Mouse (Mus musculus): Measurements from ENCODE around the gene Zfp664. TPM values are rescaled to one million over a fixed set of nuclear protein-coding genes. Genes with fewer than 3 reads are reported as not detected.

The Zfp664 gene
- polyA plus RNA-seq, 1 experiment, result 1.0 TPM

GRCm38 (mm10) chr5:124908860-124909259 is 46.4 kb downstream of the Zfp664 start:
- Histone ChIP-seq H3K36me3 (ENCODE audit: control insufficient read depth) (no peaks in the 10 kb centered on the region), H3K4me3 (replicated peaks) (no peak overlapping the region), H3K4me1 (ENCODE audit: control insufficient read depth) (no peaks in the 10 kb centered on the region), H3K27me3 (ENCODE audit: control insufficient read depth) (no peaks in the 10 kb centered on the region), H3K9me3 (ENCODE audit: control insufficient read depth, low read length) (no peaks in the 10 kb centered on the region)
- no peak for TF ChIP-seq TAL1 (IDR thresholded peaks at IDR 0.05; ENCODE audit: low read length)
- no peak for TF ChIP-seq GATA1 (IDR thresholded peaks at IDR 0.05; ENCODE audit: low read length)

GRCm38 (mm10) chr5:124912276-124912675 is 49.8 kb downstream of the Zfp664 start:
- no peaks in the 10 kb centered on the region for H3K9me3 ChIP-seq (ENCODE audit: control insufficient read depth, low read length)
- H3K27me3 ChIP-seq (ENCODE audit: control insufficient read depth), result no peaks in the 10 kb centered on the region
- H3K36me3 ChIP-seq (ENCODE audit: control insufficient read depth), result no peaks in the 10 kb centered on the region
- H3K4me3 ChIP-seq (replicated peaks), result no peak overlapping the region
- TF ChIP-seq GATA1 (IDR thresholded peaks at IDR 0.05; ENCODE audit: low read length) (no peak), TAL1 (IDR thresholded peaks at IDR 0.05; ENCODE audit: low read length) (no peak)
- H3K4me1 ChIP-seq (ENCODE audit: control insufficient read depth), result no peaks in the 10 kb centered on the region

- Histone ChIP-seq H3K4me1 (ENCODE audit: control insufficient read depth) (no peaks in the 10 kb centered on the region), H3K27me3 (ENCODE audit: control insufficient read depth) (no peaks in the 10 kb centered on the region), H3K4me3 (replicated peaks) (no peak overlapping the region), H3K9me3 (ENCODE audit: control insufficient read depth, low read length) (no peaks in the 10 kb centered on the region; the same call in 1 of the 2 replicates), H3K36me3 (ENCODE audit: control insufficient read depth) (no peaks in the 10 kb centered on the region)
- TF ChIP-seq GATA1 (IDR thresholded peaks at IDR 0.05; ENCODE audit: low read length) (no peak), TAL1 (IDR thresholded peaks at IDR 0.05; ENCODE audit: low read length) (no peak)
These were observed 50.7 kb downstream of the Zfp664 start for GRCm38 (mm10) chr5:124912946-124913933.

GRCm38 (mm10) chr5:124919798-124920197 is 57.3 kb downstream of the Zfp664 start:
- Histone ChIP-seq H3K4me1 (ENCODE audit: control insufficient read depth) (no peaks in the 10 kb centered on the region), H3K36me3 (ENCODE audit: control insufficient read depth) (no peaks in the 10 kb centered on the region), H3K4me3 (replicated peaks) (no peak overlapping the region), H3K9me3 (ENCODE audit: control insufficient read depth, low read length) (peaks cover 10% of the 10 kb centered on the region), H3K27me3 (ENCODE audit: control insufficient read depth) (no peaks in the 10 kb centered on the region)
- TF ChIP-seq TAL1 (IDR thresholded peaks at IDR 0.05; ENCODE audit: low read length) (no peak), GATA1 (IDR thresholded peaks at IDR 0.05; ENCODE audit: low read length) (no peak)

- Histone ChIP-seq H3K4me3 (replicated peaks) (no peak overlapping the region), H3K4me1 (ENCODE audit: control insufficient read depth) (no peaks in the 10 kb centered on the region), H3K27me3 (ENCODE audit: control insufficient read depth) (no peaks in the 10 kb centered on the region), H3K36me3 (ENCODE audit: control insufficient read depth) (no peaks in the 10 kb centered on the region), H3K9me3 (ENCODE audit: control insufficient read depth, low read length) (peaks cover 10% of the 10 kb centered on the region)
- TF ChIP-seq TAL1 (IDR thresholded peaks at IDR 0.05; ENCODE audit: low read length) (no peak), GATA1 (IDR thresholded peaks at IDR 0.05; ENCODE audit: low read length) (no peak)
These were observed 58.9 kb downstream of the Zfp664 start for GRCm38 (mm10) chr5:124921410-124921809.

GRCm38 (mm10) chr5:124922356-124923352 is 60.2 kb downstream of the Zfp664 start:
- no peaks in the 10 kb centered on the region for H3K27me3 ChIP-seq (ENCODE audit: control insufficient read depth)
- H3K9me3 ChIP-seq (ENCODE audit: control insufficient read depth, low read length), result peaks cover 10% of the 10 kb centered on the region
- H3K4me1 ChIP-seq (ENCODE audit: control insufficient read depth), result no peaks in the 10 kb centered on the region
- no peaks in the 10 kb centered on the region for H3K36me3 ChIP-seq (ENCODE audit: control insufficient read depth)
- TF ChIP-seq GATA1 (IDR thresholded peaks at IDR 0.05; ENCODE audit: low read length) (no peak), TAL1 (IDR thresholded peaks at IDR 0.05; ENCODE audit: low read length) (no peak)
- H3K4me3 ChIP-seq (replicated peaks), result no peak overlapping the region

- H3K4me1 ChIP-seq (ENCODE audit: control insufficient read depth), result no peaks in the 10 kb centered on the region
- TF ChIP-seq GATA1 (IDR thresholded peaks at IDR 0.05; ENCODE audit: low read length), result no peak
- TF ChIP-seq TAL1 (IDR thresholded peaks at IDR 0.05; ENCODE audit: low read length), result no peak
- peaks cover 4% of the 10 kb centered on the region; the same call in 1 of the 2 replicates for H3K9me3 ChIP-seq (ENCODE audit: control insufficient read depth, low read length)
- H3K27me3 ChIP-seq (ENCODE audit: control insufficient read depth), result no peaks in the 10 kb centered on the region
- H3K36me3 ChIP-seq (ENCODE audit: control insufficient read depth), result no peaks in the 10 kb centered on the region
- no peak overlapping the region for H3K4me3 ChIP-seq (replicated peaks)
These were observed 67.0 kb downstream of the Zfp664 start for GRCm38 (mm10) chr5:124929425-124930054.

- no peaks in the 10 kb centered on the region for H3K4me1 ChIP-seq (ENCODE audit: control insufficient read depth)
- H3K4me3 ChIP-seq (replicated peaks), result no peak overlapping the region
- H3K9me3 ChIP-seq (ENCODE audit: control insufficient read depth, low read length), result peaks cover 4% of the 10 kb centered on the region; the same call in 1 of the 2 replicates
- H3K36me3 ChIP-seq (ENCODE audit: control insufficient read depth), result no peaks in the 10 kb centered on the region
- no peaks in the 10 kb centered on the region for H3K27me3 ChIP-seq (ENCODE audit: control insufficient read depth)
- TF ChIP-seq TAL1 (IDR thresholded peaks at IDR 0.05; ENCODE audit: low read length), result no peak
- TF ChIP-seq GATA1 (IDR thresholded peaks at IDR 0.05; ENCODE audit: low read length), result no peak
These were observed 67.6 kb downstream of the Zfp664 start for GRCm38 (mm10) chr5:124930055-124930439.
